Mouse (Mus musculus) C2C12 (cell line): ENCODE results near the gene Zbed6. TPM values are rescaled to one million over a fixed set of nuclear protein-coding genes. Genes with fewer than 3 reads are reported as not detected.
A peak's percentile ranks its signal among the peaks of the same experiment; 100 is the strongest.
"Not testable (repeated sequence)": the region's sequence is repeated elsewhere in the genome, so short reads cannot be mapped to it uniquely, and the experiment has no call there.

Source experiments
- H3K27me3 ChIP-seq: one replicate; pipeline ENCODE4 v1.6.1; 2011; ENCODE audit not compliant: control insufficient read depth, insufficient read depth, insufficient read length
- H3K36me3 ChIP-seq: one replicate; pipeline ENCODE4 v1.6.1; 2011; ENCODE audit not compliant: control insufficient read depth, insufficient read depth
- H3K4me3 ChIP-seq: one replicate; pipeline ENCODE4 v1.5.1; 2011; ENCODE audit warnings: mild to moderate bottlenecking, control low read depth; ENCODE audit not compliant: poor library complexity, insufficient read depth, severe bottlenecking
- H3K79me2 ChIP-seq: one replicate; pipeline ENCODE4 v1.6.1; 2011; ENCODE audit not compliant: control insufficient read depth, insufficient read depth
- H3K79me3 ChIP-seq: one replicate; pipeline ENCODE4 v1.6.1; 2011; ENCODE audit warnings: low read depth, control low read depth
- H3ac ChIP-seq: one replicate; pipeline ENCODE3; 2011; ENCODE audit warnings: low read depth; ENCODE audit not compliant: control insufficient read depth, insufficient read length
- CEBPB ChIP-seq: IDR thresholded peaks from one replicate; pipeline ENCODE4 v1.6.1; 2011; ENCODE audit warnings: low read depth, mild to moderate bottlenecking, control low read depth, moderate library complexity
- CTCF ChIP-seq: IDR thresholded peaks from one replicate; pipeline ENCODE4 v1.5.1; 2011; ENCODE audit not compliant: control insufficient read depth, insufficient read depth, insufficient read length
- FOSL1 ChIP-seq: IDR thresholded peaks from one replicate; pipeline ENCODE4 v1.8.0; 2011; ENCODE audit warnings: mild to moderate bottlenecking, low read length; ENCODE audit not compliant: poor library complexity, insufficient read depth, severe bottlenecking
- MAX ChIP-seq: IDR thresholded peaks from one replicate; pipeline ENCODE4 v1.6.1; 2011; ENCODE audit warnings: mild to moderate bottlenecking, control low read depth
- MYOD1 ChIP-seq: IDR thresholded peaks from one replicate; pipeline ENCODE4 v1.6.1; 2011; ENCODE audit warnings: low read depth; ENCODE audit not compliant: control insufficient read depth, insufficient read length
- MYOG ChIP-seq: IDR thresholded peaks from one replicate; pipeline ENCODE4 v1.6.1; 2011; ENCODE audit not compliant: control insufficient read depth, insufficient read length; ENCODE audit errors: extremely low read depth
- USF1 ChIP-seq: IDR thresholded peaks from one replicate; pipeline ENCODE4 v1.6.1; 2011; ENCODE audit warnings: low read depth, mild to moderate bottlenecking, control low read depth, moderate library complexity
- polyA plus RNA-seq: library from polyadenylated mRNA; unstranded; fragments of >200 nt; fragmentation: generic; extraction: Trizol; gene quantifications from one replicate; pipeline ENCODE4 v1.2.1, GENCODE M21; 2012; ENCODE audit warnings: missing spikeins

The Zbed6 gene
- polyA plus RNA-seq, 1 experiment: 2.8 TPM

DNA sequence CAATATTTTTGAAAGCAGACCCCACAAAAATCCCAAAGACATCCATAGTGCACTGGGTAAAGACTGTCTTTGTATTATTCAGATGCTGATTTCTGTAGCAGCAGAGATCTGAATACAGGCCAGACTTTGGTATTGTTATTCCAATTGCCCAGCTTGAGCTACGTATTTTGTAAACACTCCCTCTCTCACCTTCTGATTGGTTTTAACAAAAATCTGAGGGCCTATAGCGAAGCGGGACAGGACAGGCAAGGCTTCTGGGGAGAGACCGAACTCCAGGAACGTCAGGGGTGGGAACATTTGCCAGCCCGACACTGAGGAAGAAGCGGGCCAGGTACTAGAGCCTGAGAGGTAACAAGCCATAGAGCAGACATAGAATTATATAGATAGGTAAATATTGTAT, 7.0 kb upstream of the Zbed6 start:
- Histone ChIP-seq H3K27me3 (no peaks in the 10 kb centered on the region), H3K79me2 (no peaks in the 10 kb centered on the region), H3K4me3 (no peak overlapping the region), H3K36me3 (no peaks in the 10 kb centered on the region), H3ac (no peak overlapping the region), H3K79me3 (no peaks in the 10 kb centered on the region)
- no peak for TF ChIP-seq MAX
- no peak for TF ChIP-seq MYOG
- TF ChIP-seq MYOD1: no peak
- TF ChIP-seq CTCF: no peak
- no peak for TF ChIP-seq USF1
- no peak for TF ChIP-seq FOSL1
- no peak for TF ChIP-seq CEBPB

DNA sequence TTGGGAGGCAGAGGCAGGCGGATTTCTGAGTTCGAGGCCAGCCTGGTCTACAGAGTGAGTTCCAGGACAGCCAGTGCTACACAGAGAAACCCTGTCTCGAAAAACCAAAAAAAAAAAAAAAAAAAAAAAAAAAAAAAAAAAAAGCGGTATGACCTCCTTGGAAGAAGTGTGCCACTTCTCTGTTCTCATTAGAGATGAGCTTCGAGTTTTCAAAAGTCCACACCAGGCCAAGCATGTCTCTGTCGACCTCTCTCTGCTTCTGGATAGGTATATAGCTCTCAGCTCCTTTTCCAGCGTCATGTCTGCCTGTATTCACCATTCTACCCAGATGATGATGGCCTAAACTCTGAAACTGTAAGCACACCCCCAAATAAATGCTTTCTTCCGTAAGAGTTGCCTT, 5.0 kb upstream of the Zbed6 start:
- H3K36me3 ChIP-seq, H3K79me3 ChIP-seq, H3K4me3 ChIP-seq, H3K79me2 ChIP-seq, H3K27me3 ChIP-seq, H3ac ChIP-seq: not testable (repeated sequence)

DNA sequence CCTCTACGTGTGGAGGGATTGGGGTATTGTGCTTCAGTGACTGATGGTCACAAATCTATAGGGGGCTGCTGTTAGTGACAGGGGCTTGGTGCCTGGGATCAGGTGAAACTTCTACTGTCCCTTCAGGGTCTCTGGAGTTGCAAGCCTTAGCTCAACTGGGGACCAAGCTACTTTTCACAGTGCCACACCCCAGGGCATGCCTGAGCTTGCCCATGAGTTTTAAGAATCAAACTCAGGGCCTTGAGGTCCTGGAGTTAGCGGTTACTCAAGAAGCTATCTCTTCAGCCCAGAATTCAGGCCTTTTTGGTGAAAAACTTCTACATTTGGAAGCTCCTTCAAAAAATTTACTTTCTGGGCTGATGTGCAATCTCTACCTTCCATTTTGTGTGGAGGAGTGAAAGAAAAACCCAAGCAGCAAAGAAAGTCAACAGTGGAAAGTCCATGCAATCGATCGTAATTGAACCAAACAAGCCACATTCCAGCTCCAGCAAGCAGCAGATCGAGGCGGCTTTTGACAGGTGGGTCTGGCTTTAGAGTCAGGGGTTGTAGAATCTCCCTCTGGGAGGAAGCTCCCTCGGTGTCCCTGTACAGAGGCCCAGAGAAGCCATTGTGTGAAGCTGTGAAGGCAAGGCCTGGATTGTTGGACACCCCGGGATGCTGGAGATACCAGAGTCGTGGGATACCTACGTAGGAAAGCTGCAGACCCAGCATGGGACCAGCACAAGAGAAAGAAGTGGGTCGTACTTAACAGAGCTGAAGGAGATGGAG, 3.7 kb upstream of the Zbed6 start:
- Histone ChIP-seq H3K4me3 (no peak overlapping the region), H3ac (no peak overlapping the region), H3K79me3 (peaks cover 14% of the 10 kb centered on the region), H3K79me2 (peaks cover 18% of the 10 kb centered on the region), H3K27me3 (no peaks in the 10 kb centered on the region), H3K36me3 (peaks cover 4% of the 10 kb centered on the region)
- TF ChIP-seq CTCF (no peak), CEBPB (no peak), MYOG (no peak), MYOD1 (no peak), MAX (no peak), FOSL1 (no peak), USF1 (no peak)

DNA sequence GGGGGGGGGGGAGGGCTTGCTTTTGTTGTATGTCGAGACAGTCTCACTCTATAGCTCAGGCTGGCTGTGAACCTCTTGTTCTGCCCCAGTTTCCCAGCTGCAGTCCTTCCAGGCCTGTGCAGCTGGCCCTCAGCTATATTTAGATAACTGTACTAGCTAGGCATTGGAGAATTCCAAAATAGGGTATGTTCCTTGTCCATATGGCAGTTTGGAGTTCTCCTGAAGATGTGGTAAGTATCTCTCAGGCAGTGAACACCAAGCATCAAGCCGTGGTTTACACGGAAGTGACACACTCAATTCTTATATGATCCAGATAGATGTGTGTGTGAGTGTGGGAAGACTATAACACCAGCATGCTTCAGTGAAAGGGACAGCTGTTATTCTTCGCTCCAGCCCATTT, 2.7 kb upstream of the Zbed6 start:
- H3K79me3 ChIP-seq: peaks cover 23% of the 10 kb centered on the region
- TF ChIP-seq CTCF (no peak), FOSL1 (no peak), MYOD1 (no peak)
- peaks cover 14% of the 10 kb centered on the region for H3K36me3 ChIP-seq
- no peak overlapping the region for H3K4me3 ChIP-seq
- H3K27me3 ChIP-seq: no peaks in the 10 kb centered on the region
- no peak overlapping the region for H3ac ChIP-seq
- H3K79me2 ChIP-seq: peaks cover 27% of the 10 kb centered on the region

DNA sequence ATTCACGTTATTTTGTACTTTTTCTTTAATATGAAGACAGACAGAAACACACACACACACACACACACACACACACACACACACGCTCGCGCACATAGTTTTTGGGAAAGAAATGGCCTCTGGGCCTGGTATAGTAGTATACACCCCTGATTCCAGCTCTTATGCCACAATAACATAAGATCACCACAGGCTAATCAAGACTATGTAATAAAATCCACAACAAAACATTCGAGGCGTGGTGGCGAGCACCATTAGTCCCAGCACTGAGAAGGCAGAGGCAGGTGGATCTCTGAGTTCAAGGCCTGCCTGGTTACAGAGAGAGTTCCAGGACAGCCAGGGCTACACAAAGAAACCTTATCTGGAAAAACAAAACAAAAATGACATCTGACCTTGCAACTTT, 2.3 kb upstream of the Zbed6 start:
- Histone ChIP-seq H3K79me2 (peaks cover 32% of the 10 kb centered on the region), H3K36me3 (peaks cover 19% of the 10 kb centered on the region), H3ac (no peak overlapping the region), H3K79me3 (peaks cover 28% of the 10 kb centered on the region), H3K4me3 (no peak overlapping the region), H3K27me3 (no peaks in the 10 kb centered on the region)
- TF ChIP-seq USF1 (no peak), CEBPB (no peak), MAX (no peak), MYOD1 (no peak), FOSL1 (no peak), CTCF (no peak)

DNA sequence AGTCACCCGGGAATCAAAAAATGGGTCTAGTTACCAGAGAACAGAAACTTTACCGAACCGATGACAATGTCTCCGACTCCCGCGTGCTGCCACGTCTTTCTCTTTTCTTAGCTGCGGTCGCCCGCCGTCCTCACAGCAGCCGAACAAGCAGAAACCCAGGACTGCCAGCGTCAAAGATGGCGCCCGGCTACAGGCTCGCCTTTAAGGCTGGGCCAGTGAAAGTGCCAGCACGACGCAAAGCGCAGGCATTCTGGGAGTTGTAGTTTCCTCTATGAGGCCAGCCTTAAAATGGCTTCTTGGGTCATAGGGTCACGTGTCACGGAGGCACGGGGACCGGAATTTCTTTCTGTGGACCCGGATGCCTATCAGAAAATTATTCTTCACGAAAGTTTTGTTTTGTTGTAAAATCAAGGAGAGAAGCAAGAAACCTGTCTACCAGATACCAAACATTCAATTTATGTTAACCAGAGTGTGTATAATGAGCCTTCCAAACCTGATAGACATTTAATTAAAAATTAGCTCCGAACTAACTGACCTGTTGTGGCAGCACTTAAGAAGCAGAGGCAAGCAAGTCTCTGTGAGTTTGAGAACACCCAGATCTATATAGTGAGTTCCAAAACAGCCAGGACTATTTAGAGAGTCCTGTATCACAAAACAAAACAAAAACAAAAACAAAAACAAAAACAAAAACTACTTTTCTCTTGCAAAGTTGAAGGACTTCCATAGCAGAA, 683 bp upstream of the Zbed6 start, which contains the start of gene Gm38394:
Gene Gm38394, minus strand, starts transcription at position 116 of the 731 bp plus-strand sequence.
- Histone ChIP-seq H3K36me3 (peaks cover 35% of the 10 kb centered on the region), H3ac (peak within 1 kb of the TSS; percentile 79), H3K79me2 (peaks cover 48% of the 10 kb centered on the region), H3K27me3 (no peaks in the 10 kb centered on the region), H3K4me3 (peak within 1 kb of the TSS; percentile 62), H3K79me3 (peaks cover 43% of the 10 kb centered on the region)
- TF ChIP-seq USF1 (peak; percentile 97), CTCF (no peak), MYOG (no peak), MYOD1 (no peak), CEBPB (no peak), FOSL1 (no peak), MAX (peak; percentile 69)
